In the genomic region with DNA sequence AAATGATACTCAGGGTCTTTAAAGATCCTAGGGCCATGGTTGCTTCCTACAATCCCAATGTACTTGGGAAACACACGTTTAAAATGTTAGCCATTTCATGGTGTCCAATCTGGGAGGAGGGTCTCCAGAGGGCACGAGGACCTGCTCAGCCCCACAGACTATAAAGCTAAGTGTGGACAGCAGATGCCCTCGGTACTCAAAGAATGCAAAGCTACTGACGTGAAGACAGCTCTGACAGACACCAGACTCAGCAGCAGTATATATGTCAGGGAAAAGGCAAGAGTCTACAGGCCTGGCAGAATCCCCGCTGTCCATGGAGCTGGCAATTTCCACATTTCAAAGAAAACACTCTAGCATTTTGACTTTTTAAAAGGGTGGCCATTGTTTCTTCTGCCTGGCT, we compare ENCODE assay signal across 26 mouse cellular contexts.
"Had no signal": no experiment of that assay in that cellular context is flagged by ENCODE, and none has a peak within 500 bp of the region (broad histone marks: within the 10 kb centered on the region; RNA-seq: fewer than 3 reads in every experiment).

No protein-coding gene starts in this region.

- H3K4me3 ChIP-seq: gastrocnemius, adult 2 months; heart, adult 2 months; heart, embryonic 13.5 days; hindbrain, embryonic 10.5 days; hindbrain, embryonic 12.5 days; kidney, embryonic 15.5 days; limb, embryonic 13.5 days; limb, embryonic 15.5 days; liver, embryonic 12.5 days had no signal

- H3K4me1 ChIP-seq: hindbrain, embryonic 10.5 days; hindbrain, embryonic 12.5 days; kidney, embryonic 15.5 days; limb, embryonic 15.5 days; liver, embryonic 12.5 days had no signal

- ATAC-seq: hindbrain, postnatal 0 days; intestine, embryonic 16.5 days; liver, embryonic 12.5 days had no signal

- H3K9ac ChIP-seq: heart, embryonic 13.5 days; hindbrain, embryonic 12.5 days; hindbrain, embryonic 14.5 days; kidney, embryonic 15.5 days; limb, embryonic 13.5 days; limb, embryonic 15.5 days; liver, embryonic 12.5 days; liver, embryonic 14.5 days had no signal

- H3K36me3 ChIP-seq: heart, embryonic 13.5 days; hindbrain, embryonic 10.5 days; hindbrain, embryonic 12.5 days; kidney, embryonic 15.5 days; limb, embryonic 13.5 days; limb, embryonic 15.5 days; liver, embryonic 12.5 days had no signal

- H3K27ac ChIP-seq: gastrocnemius, adult 2 months; heart, adult 2 months; heart, embryonic 13.5 days; hindbrain, embryonic 10.5 days; hindbrain, embryonic 12.5 days; hindbrain, embryonic 14.5 days; hindbrain, postnatal 0 days; kidney, embryonic 15.5 days; kidney, postnatal 0 days; limb, embryonic 13.5 days; limb, embryonic 15.5 days; liver, embryonic 12.5 days; liver, embryonic 14.5 days had no signal

- H3K9me3 ChIP-seq: heart, embryonic 13.5 days; hindbrain, embryonic 10.5 days; hindbrain, embryonic 12.5 days; kidney, embryonic 15.5 days; limb, embryonic 15.5 days; liver, embryonic 12.5 days had no signal

- H3K27me3 ChIP-seq: heart, embryonic 13.5 days; hindbrain, embryonic 12.5 days; kidney, embryonic 15.5 days; limb, embryonic 13.5 days; limb, embryonic 15.5 days; liver, embryonic 12.5 days had no signal

- DNase-seq: gastrocnemius, adult 2 months; gastrocnemius, postnatal 10 days; gastrocnemius, postnatal 25 days; heart, adult 2 months; heart, postnatal 10 days; heart, postnatal 36 days; kidney, adult 11 months; kidney, adult 2 months; kidney, adult 9 months; kidney, postnatal 14 days; kidney, postnatal 36 days; layer of hippocampus, adult 9-11 months; layer of hippocampus, postnatal 36 days; left cerebral cortex, postnatal 4 days had no signal

- H3K4me2 ChIP-seq: heart, embryonic 13.5 days; hindbrain, embryonic 12.5 days; hindbrain, embryonic 14.5 days; kidney, embryonic 15.5 days; limb, embryonic 13.5 days; limb, embryonic 15.5 days; liver, embryonic 12.5 days had no signal
